Mouse (Mus musculus): ENCODE measurements around the gene Zbtb38.

The Zbtb38 gene

GRCm38 (mm10) chr9:96639451-96639850, 113.2 kb downstream of the Zbtb38 start:
- no peak for DNase-seq (ENCODE audit: low spot score in 2 of 2)

- DNase-seq (ENCODE audit: low spot score in 2 of 2), result no peak
Observed at GRCm38 (mm10) chr9:96638508-96638907, 114.1 kb downstream of the Zbtb38 start.

GRCm38 (mm10) chr9:96637157-96637548, 115.5 kb downstream of the Zbtb38 start:
- DNase-seq (ENCODE audit: low spot score in 2 of 2), result no peak

- no peak for DNase-seq (ENCODE audit: low spot score in 2 of 2)
Observed at GRCm38 (mm10) chr9:96636423-96637156, 116.0 kb downstream of the Zbtb38 start.

- DNase-seq (ENCODE audit: low spot score in 2 of 2), result no peak
Observed at GRCm38 (mm10) chr9:96635899-96636298, 116.7 kb downstream of the Zbtb38 start.

GRCm38 (mm10) chr9:96635176-96635575, 117.5 kb downstream of the Zbtb38 start:
- no peak for DNase-seq (ENCODE audit: low spot score in 2 of 2)

- no peak for DNase-seq (ENCODE audit: low spot score in 2 of 2)
Observed at GRCm38 (mm10) chr9:96633771-96634170, 118.9 kb downstream of the Zbtb38 start.

Data from urinary bladder, adult 18-20 months (tissue).